Mouse (Mus musculus) midbrain, embryonic 16.5 days (tissue): ENCODE measurements at regions not wholly inside any gene's neighbourhood (a gene's known extent, or its start where the extent isn't known, plus 50 kb on each side); places are given as distances from the start of the nearest gene placed in this dataset.

Experiments
- ATAC-seq: fragments of 200-750 bp; cut with Nextera tagmentation; 2 replicates; pipeline ENCODE4 v1.8.0; 2017; ENCODE audit warnings: moderate TSS enrichment
- H3K27ac ChIP-seq: fragments of 300-500 bp; sonication (generic); 2 replicates; pipeline ENCODE4 v1.5.1; 2014; ENCODE audit warnings: mild to moderate bottlenecking, low read length, mixed read lengths
- H3K27me3 ChIP-seq: fragments of 300-500 bp; sonication (generic); 2 replicates; pipeline ENCODE4 v1.6.1; 2014; ENCODE audit warnings: low read depth, low read length, mixed read lengths; ENCODE audit not compliant: control insufficient read depth, insufficient read depth
- H3K36me3 ChIP-seq: fragments of 300-500 bp; sonication (generic); 2 replicates; pipeline ENCODE4 v1.6.1; 2014; ENCODE audit warnings: mild to moderate bottlenecking, low read length, moderate library complexity, mixed read lengths; ENCODE audit not compliant: control insufficient read depth, insufficient read depth
- H3K4me1 ChIP-seq: fragments of 300-500 bp; sonication (generic); 2 replicates; pipeline ENCODE4 v1.6.1; 2014; ENCODE audit warnings: mild to moderate bottlenecking, low read length, mixed read lengths; ENCODE audit not compliant: control insufficient read depth, insufficient read depth
- H3K4me2 ChIP-seq: fragments of 300-500 bp; sonication (generic); 2 replicates; pipeline ENCODE4 v1.6.1; 2014; ENCODE audit warnings: mild to moderate bottlenecking, low read length, mixed read lengths
- H3K4me3 ChIP-seq: fragments of 300-500 bp; sonication (generic); 2 replicates; pipeline ENCODE4 v1.5.1; 2014; ENCODE audit warnings: low read depth, mild to moderate bottlenecking, low read length, moderate library complexity, mixed read lengths
- H3K9ac ChIP-seq: fragments of 300-500 bp; sonication (generic); 2 replicates; pipeline ENCODE4 v1.6.1; 2014; ENCODE audit warnings: low read depth, low read length, mixed read lengths
- H3K9me3 ChIP-seq: fragments of 300-500 bp; sonication (generic); replicated peaks from 2 replicates; pipeline ENCODE4 v1.6.1; 2014; ENCODE audit warnings: mild to moderate bottlenecking, low read length, mixed read lengths; ENCODE audit not compliant: control insufficient read depth, poor library complexity, severe bottlenecking
- WGBS: fragments of 180-500 bp; shearing (Covaris S2); extraction: QIAGEN DNeasy Blood & Tissue Kit; methylation state at CpG from one replicate; pipeline ENCODE4 v1.1.7; 2014; 5-methylcytosine and 5-hydroxymethylcytosine counted together

GRCm38 (mm10) chr4:148384251-148385230 lies 60.0 kb downstream of the Ubiad1 start:
- H3K27me3 ChIP-seq: no peaks in the 10 kb centered on the region
- ATAC-seq: peak; percentile 89
- peak overlapping the region; percentile 79 for H3K27ac ChIP-seq
- H3K4me2 ChIP-seq: peak overlapping the region; percentile 17; the same call in 1 of the 2 replicates
- peaks cover 25% of the 10 kb centered on the region for H3K4me1 ChIP-seq
- 7% methylated on average over 20 of the region's 20 CpGs for WGBS
- no peak overlapping the region for H3K9ac ChIP-seq
- H3K36me3 ChIP-seq: no peaks in the 10 kb centered on the region
- no peaks in the 10 kb centered on the region for H3K9me3 ChIP-seq
- H3K4me3 ChIP-seq: no peak overlapping the region

GRCm38 (mm10) chr4:148380562-148380961 lies 64.0 kb downstream of the Ubiad1 start:
- H3K4me1 ChIP-seq: peaks cover 29% of the 10 kb centered on the region
- no peaks in the 10 kb centered on the region for H3K36me3 ChIP-seq
- H3K4me3 ChIP-seq: no peak overlapping the region
- no peak for ATAC-seq
- no peaks in the 10 kb centered on the region for H3K27me3 ChIP-seq
- H3K9me3 ChIP-seq: no peaks in the 10 kb centered on the region
- no peak overlapping the region for H3K27ac ChIP-seq
- no peak overlapping the region for H3K9ac ChIP-seq
- WGBS: 90% methylated on average over 6 of the region's 6 CpGs
- H3K4me2 ChIP-seq: no peak overlapping the region

- Histone ChIP-seq H3K4me1 (peaks cover 8% of the 10 kb centered on the region), H3K27me3 (no peaks in the 10 kb centered on the region), H3K4me3 (no peak overlapping the region), H3K27ac (no peak overlapping the region), H3K9ac (no peak overlapping the region), H3K36me3 (no peaks in the 10 kb centered on the region), H3K9me3 (no peaks in the 10 kb centered on the region), H3K4me2 (no peak overlapping the region)
- WGBS: 64% methylated on average over 11 of the region's 11 CpGs
- ATAC-seq: no peak
Observed at GRCm38 (mm10) chr4:148378491-148378890, 66.1 kb downstream of the Ubiad1 start.

- H3K9me3 ChIP-seq: no peaks in the 10 kb centered on the region
- H3K27ac ChIP-seq: no peak overlapping the region
- no peak overlapping the region for H3K9ac ChIP-seq
- WGBS: 34% methylated on average over 8 of the region's 8 CpGs
- no peaks in the 10 kb centered on the region for H3K36me3 ChIP-seq
- ATAC-seq: no peak
- no peak overlapping the region for H3K4me2 ChIP-seq
- no peaks in the 10 kb centered on the region for H3K27me3 ChIP-seq
- H3K4me1 ChIP-seq: peaks cover 10% of the 10 kb centered on the region
- H3K4me3 ChIP-seq: no peak overlapping the region
Observed at GRCm38 (mm10) chr4:148377368-148377767, 67.2 kb downstream of the Ubiad1 start.

GRCm38 (mm10) chr4:148376439-148376838 lies 68.1 kb downstream of the Ubiad1 start:
- no peak overlapping the region for H3K9ac ChIP-seq
- H3K36me3 ChIP-seq: no peaks in the 10 kb centered on the region
- 21% methylated on average over 3 of the region's 3 CpGs for WGBS
- H3K4me1 ChIP-seq: peaks cover 10% of the 10 kb centered on the region
- no peaks in the 10 kb centered on the region for H3K27me3 ChIP-seq
- H3K9me3 ChIP-seq: no peaks in the 10 kb centered on the region
- no peak overlapping the region for H3K27ac ChIP-seq
- H3K4me3 ChIP-seq: no peak overlapping the region
- no peak for ATAC-seq
- no peak overlapping the region for H3K4me2 ChIP-seq

- no peak overlapping the region for H3K4me3 ChIP-seq
- no peak overlapping the region for H3K9ac ChIP-seq
- no peak overlapping the region for H3K27ac ChIP-seq
- H3K36me3 ChIP-seq: no peaks in the 10 kb centered on the region
- no peaks in the 10 kb centered on the region for H3K27me3 ChIP-seq
- no peak for ATAC-seq
- H3K9me3 ChIP-seq: no peaks in the 10 kb centered on the region
- peaks cover 5% of the 10 kb centered on the region for H3K4me1 ChIP-seq
- H3K4me2 ChIP-seq: no peak overlapping the region
- 68% methylated on average over 7 of the region's 7 CpGs for WGBS
Observed at GRCm38 (mm10) chr4:148371489-148371888, 73.1 kb downstream of the Ubiad1 start.

GRCm38 (mm10) chr4:148367671-148368070 lies 76.9 kb downstream of the Ubiad1 start:
- WGBS: 77% methylated on average over 3 of the region's 3 CpGs
- H3K4me1 ChIP-seq: no peaks in the 10 kb centered on the region

GRCm38 (mm10) chr4:148365804-148366203 lies 78.0 kb upstream of the Disp3 start:
- Histone ChIP-seq H3K4me1 (no peaks in the 10 kb centered on the region), H3K9me3 (no peaks in the 10 kb centered on the region), H3K9ac (no peak overlapping the region), H3K4me3 (no peak overlapping the region), H3K27me3 (no peaks in the 10 kb centered on the region), H3K36me3 (no peaks in the 10 kb centered on the region), H3K27ac (no peak overlapping the region), H3K4me2 (no peak overlapping the region)
- 66% methylated on average over 4 of the region's 4 CpGs for WGBS
- 0 out of 2 replicates have a peak, but pooled peaks have one; percentile 46 for ATAC-seq

More at GRCm38 (mm10) chr4:148367671-148368070, 76.9 kb downstream of the Ubiad1 start:
- no peak overlapping the region for H3K4me3 ChIP-seq
- H3K27ac ChIP-seq: no peak overlapping the region
- no peak overlapping the region for H3K4me2 ChIP-seq
- no peak overlapping the region for H3K9ac ChIP-seq
- H3K27me3 ChIP-seq: no peaks in the 10 kb centered on the region
- no peaks in the 10 kb centered on the region for H3K36me3 ChIP-seq
- no peaks in the 10 kb centered on the region for H3K9me3 ChIP-seq
- ATAC-seq: no peak

- Histone ChIP-seq H3K27me3 (no peaks in the 10 kb centered on the region), H3K4me1 (no peaks in the 10 kb centered on the region), H3K36me3 (no peaks in the 10 kb centered on the region), H3K4me3 (no peak overlapping the region), H3K4me2 (no peak overlapping the region), H3K9ac (no peak overlapping the region), H3K27ac (no peak overlapping the region), H3K9me3 (no peaks in the 10 kb centered on the region)
- no peak for ATAC-seq
- 85% methylated on average over 10 of the region's 10 CpGs for WGBS
Observed at GRCm38 (mm10) chr4:148363366-148364121, 75.8 kb upstream of the Disp3 start.
